Mouse (Mus musculus) cerebellum, adult 2 months (tissue): ENCODE measurements around the gene Gm10382. TPM values are rescaled to one million over a fixed set of nuclear protein-coding genes. Genes with fewer than 3 reads are reported as not detected.
"Not testable (repeated sequence)": the region's sequence is repeated elsewhere in the genome, so short reads cannot be mapped to it uniquely, and the experiment has no call there.

Experiments used
- DNase-seq, 2 experiments: peaks; one replicate each; pipeline ENCODE4 v3.0.0; 2021
- H3K27ac ChIP-seq: fragments of 200-500 bp; 2 replicates; pipeline ENCODE4 v1.5.1; 2012; ENCODE audit warnings: low read length, control low read depth, inconsistent platforms; ENCODE audit not compliant: insufficient read depth
- H3K27me3 ChIP-seq: fragments of 200-500 bp; 2 replicates; pipeline ENCODE4 v1.6.1; 2012; ENCODE audit warnings: inconsistent platforms, mild to moderate bottlenecking, low read length, moderate library complexity; ENCODE audit not compliant: control insufficient read depth, insufficient read depth
- H3K4me1 ChIP-seq: fragments of 200-500 bp; 2 replicates; pipeline ENCODE4 v1.6.1; 2011; ENCODE audit warnings: low read length; ENCODE audit not compliant: control insufficient read depth, insufficient read depth
- H3K4me3 ChIP-seq: fragments of 200-500 bp; replicated peaks from 2 replicates; pipeline ENCODE3; 2011; ENCODE audit warnings: mild to moderate bottlenecking, low read depth, low read length, control low read depth; ENCODE audit not compliant: insufficient read depth
- CTCF ChIP-seq: fragments of 200-500 bp; IDR thresholded peaks from 2 replicates; pipeline ENCODE4 v1.5.1; 2011; ENCODE audit warnings: low read depth, mild to moderate bottlenecking, control low read depth, low read length, moderate library complexity, borderline replicate concordance; ENCODE audit not compliant: insufficient read depth
- POLR2A ChIP-seq: fragments of 200-500 bp; IDR thresholded peaks from 2 replicates; pipeline ENCODE4 v1.6.1; 2011; ENCODE audit warnings: low read length, control low read depth, borderline replicate concordance; ENCODE audit not compliant: insufficient read depth
- WGBS: fragments of 180-500 bp; shearing (Covaris S2); methylation state at CpG from one replicate; pipeline ENCODE4 v1.1.7; 2018; 5-methylcytosine and 5-hydroxymethylcytosine counted together
- polyA plus RNA-seq: library from polyadenylated mRNA; depleted of rRNA; stranded (reverse); fragments of >200 nt; gene quantifications from 2 replicates; pipeline ENCODE4 v1.2.3, GENCODE M21; 2012

The Gm10382 gene
- polyA plus RNA-seq, 1 experiment: 0.28 TPM

DNA sequence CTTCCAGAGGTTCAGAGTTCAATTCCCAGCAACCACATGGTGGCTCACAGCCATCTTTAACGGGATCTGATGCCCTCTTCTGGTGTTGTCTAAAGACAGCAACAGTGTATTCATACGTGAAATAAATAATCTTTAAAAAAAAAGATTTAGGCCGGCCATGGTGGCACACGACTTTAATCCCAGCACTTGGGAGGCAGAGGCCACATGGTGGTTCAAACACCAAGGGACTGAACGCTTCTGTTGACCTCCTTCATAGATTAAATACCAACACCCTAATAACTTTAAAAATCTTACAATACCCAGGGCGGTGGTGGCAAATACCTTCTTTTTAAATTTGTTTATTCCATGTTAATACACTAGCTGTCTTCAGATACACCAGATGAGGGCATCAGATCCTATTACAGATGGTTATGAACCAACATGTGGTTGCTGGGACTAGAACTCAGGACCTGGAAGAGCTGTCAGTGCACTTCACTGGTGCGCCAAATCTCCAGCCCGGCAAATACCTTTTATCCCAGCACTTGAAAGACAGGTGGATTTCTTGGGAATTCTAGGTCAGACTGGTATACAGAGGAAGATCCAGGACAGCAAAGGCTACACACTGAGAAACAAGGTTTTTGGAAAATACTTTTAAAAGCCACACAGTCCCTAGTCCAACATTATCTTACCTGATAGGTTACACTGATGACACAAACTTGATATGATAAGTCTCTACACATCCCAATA lies 3.7 kb upstream of the Gm10382 start:
- Histone ChIP-seq H3K4me3 (peak overlapping the region; percentile 32), H3K4me1 (peaks cover 3% of the 10 kb centered on the region; the same call in 1 of the 2 replicates), H3K27ac (no peak overlapping the region), H3K27me3 (no peaks in the 10 kb centered on the region)
- WGBS: 33% methylated on average over 8 of the region's 8 CpGs
- DNase-seq: no peak
- TF ChIP-seq POLR2A (no peak), CTCF (no peak)

GRCm38 (mm10) chr5:125387295-125387694 lies 1.8 kb upstream of the Gm10382 start:
- H3K4me3 ChIP-seq, H3K27ac ChIP-seq, H3K27me3 ChIP-seq, DNase-seq: not testable (repeated sequence)
- H3K4me1 ChIP-seq: peaks cover 11% of the 10 kb centered on the region; the same call in 1 of the 2 replicates
- WGBS: 69% methylated on average over 5 of the region's 6 CpGs

DNA sequence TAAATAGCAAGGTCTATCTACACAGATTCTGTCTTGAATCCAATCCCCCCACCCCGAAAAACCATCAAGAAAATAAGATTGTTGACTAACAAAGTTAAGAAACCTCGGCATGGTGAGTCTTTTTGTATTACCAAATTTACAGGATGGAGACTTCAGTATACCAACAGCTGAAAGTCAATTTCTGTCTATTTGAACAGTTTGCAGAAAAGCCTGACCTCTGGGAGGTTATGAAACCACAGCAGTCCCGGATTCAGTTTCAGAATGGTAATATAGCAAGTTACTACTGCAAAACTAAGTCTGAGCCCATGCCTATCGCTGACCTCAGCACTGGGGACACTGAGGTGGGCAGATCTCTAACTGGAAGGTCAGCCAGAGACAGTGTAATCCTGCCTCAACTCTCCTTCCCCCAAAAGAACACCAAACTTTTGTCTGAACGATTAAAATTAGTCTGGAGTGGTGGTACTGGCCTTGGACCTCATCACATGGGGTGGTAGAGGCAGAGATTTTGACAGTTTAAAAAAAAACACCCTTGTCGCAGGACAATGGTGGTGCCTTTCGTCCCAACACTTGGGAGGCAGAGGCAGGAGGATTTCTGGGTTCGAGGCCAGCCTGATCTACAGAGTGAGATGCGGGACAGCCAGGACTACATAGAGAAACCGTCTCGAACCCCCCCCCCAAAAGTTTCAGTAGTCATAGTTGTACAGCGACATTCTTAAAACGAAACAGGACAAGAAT lies 597 bp upstream of the Gm10382 start:
- TF ChIP-seq CTCF: no peak
- no peak for TF ChIP-seq POLR2A
- H3K27ac ChIP-seq: peak overlapping the region; percentile 100; the same call in 1 of the 2 replicates
- WGBS: 8% methylated on average over 13 of the region's 13 CpGs
- H3K4me1 ChIP-seq: peaks cover 11% of the 10 kb centered on the region; the same call in 1 of the 2 replicates
- no peak for DNase-seq
- no peaks in the 10 kb centered on the region for H3K27me3 ChIP-seq
- H3K4me3 ChIP-seq: peak overlapping the region; percentile 86

GRCm38 (mm10) chr5:125389579-125390441 lies 688 bp downstream of the Gm10382 start, which contains the start of gene Ubc:
Ubc (minus strand) TSS chr5:125390202.
- DNase-seq: peak; percentile 87 to 93
- TF ChIP-seq CTCF (no peak), POLR2A (peak; percentile 99)
- WGBS: under 1% methylated on average over 65 of the region's 69 CpGs
- Histone ChIP-seq H3K4me1 (peaks cover 15% of the 10 kb centered on the region; the same call in 1 of the 2 replicates), H3K27me3 (no peaks in the 10 kb centered on the region), H3K4me3 (peak within 1 kb of the TSS; percentile 86), H3K27ac (peak within 1 kb of the TSS; percentile 100)

- no peak for DNase-seq
- WGBS: 84% methylated on average over 3 of the region's 3 CpGs
- H3K4me1 ChIP-seq: peaks cover 12% of the 10 kb centered on the region; the same call in 1 of the 2 replicates
These were observed 1.9 kb downstream of the Gm10382 start for GRCm38 (mm10) chr5:125390906-125391477.

DNA sequence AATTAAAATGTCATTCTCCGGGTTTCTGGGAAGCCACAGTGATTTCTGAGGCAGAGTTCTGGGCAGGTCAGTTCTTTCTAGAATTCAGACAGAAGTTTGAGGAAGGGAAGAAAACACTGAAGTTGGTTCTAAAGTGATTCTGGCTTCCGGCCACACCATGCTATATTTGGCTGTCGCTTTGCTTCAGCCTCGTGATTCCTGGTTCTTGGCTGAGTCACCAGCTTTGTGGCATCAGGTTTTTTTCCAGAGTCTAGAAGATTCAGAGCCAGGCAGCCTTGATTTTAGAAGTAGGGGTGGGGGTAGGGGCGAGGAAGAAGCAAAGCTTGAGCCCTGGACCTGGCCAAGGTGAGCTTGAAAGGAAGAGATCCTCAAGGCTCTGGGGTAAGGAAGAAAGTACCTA lies 2.5 kb downstream of the Gm10382 start:
- Histone ChIP-seq H3K27ac (peak overlapping the region; percentile 99), H3K4me3 (no peak overlapping the region), H3K27me3 (no peaks in the 10 kb centered on the region), H3K4me1 (peaks cover 12% of the 10 kb centered on the region; the same call in 1 of the 2 replicates)
- TF ChIP-seq CTCF: no peak
- peak; percentile 76 to 86 for DNase-seq
- 12% methylated on average over 5 of the region's 5 CpGs for WGBS

More at GRCm38 (mm10) chr5:125390906-125391477, 1.9 kb downstream of the Gm10382 start:
- Histone ChIP-seq H3K27ac (peak overlapping the region; percentile 84), H3K27me3 (no peaks in the 10 kb centered on the region), H3K4me3 (no peak overlapping the region)
- TF ChIP-seq POLR2A: no peak
- no peak for TF ChIP-seq CTCF

GRCm38 (mm10) chr5:125392176-125392575 lies 3.1 kb downstream of the Gm10382 start:
- not testable (repeated sequence) for H3K27me3 ChIP-seq, DNase-seq, H3K4me3 ChIP-seq
- WGBS: 81% methylated on average over 4 of the region's 4 CpGs
- peaks cover 12% of the 10 kb centered on the region; the same call in 1 of the 2 replicates for H3K4me1 ChIP-seq
- H3K27ac ChIP-seq: peak overlapping the region; percentile 54
